Mouse (Mus musculus) cerebellum, adult (tissue): Measurements from ENCODE around the gene Tas2r131.
"Not testable (repeated sequence)": the region's sequence is repeated elsewhere in the genome, so short reads cannot be mapped to it uniquely, and the experiment has no call there.

Experiments
- ATAC-seq: cut with Nextera tagmentation; 2 replicates; pipeline ENCODE4 v1.9.2; 2017; ENCODE audit warnings: mild to moderate bottlenecking, moderate library complexity, mixed read lengths; ENCODE audit not compliant: insufficient number of reproducible peaks, low FRiP score, low TSS enrichment

The Tas2r131 gene

DNA sequence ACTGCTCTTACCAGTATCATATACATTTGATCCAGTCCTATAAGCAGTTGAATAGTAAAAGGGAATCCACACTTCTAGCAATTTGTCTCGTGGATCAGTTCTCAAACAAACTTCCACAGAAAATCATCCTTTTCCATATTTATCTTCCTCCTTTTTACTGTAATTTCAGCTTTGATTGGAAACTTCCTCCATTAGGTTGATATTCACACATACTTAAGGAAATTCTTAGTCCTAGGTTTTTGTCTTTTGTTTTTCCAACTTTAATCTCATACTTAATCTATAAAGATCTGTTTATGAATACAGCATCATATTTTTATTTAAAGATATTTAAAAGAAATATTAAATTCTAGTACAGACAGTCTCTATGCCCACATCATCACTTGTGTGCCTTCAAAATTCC lies at the start of gene Tas2r131:
Tas2r131 (minus strand) TSS at position 101 of the 400 bp plus-strand sequence.
- no peak for ATAC-seq

- no peak for ATAC-seq
Observed at GRCm38 (mm10) chr6:132980865-132981264, 23.1 kb upstream of the Tas2r131 start, which contains the start of gene Tas2r109. Tas2r109 (minus strand) TSS chr6:132980965.

- ATAC-seq, result no peak
Observed at GRCm38 (mm10) chr6:132950802-132951201, 6.9 kb downstream of the Tas2r131 start, which contains the start of gene Tas2r129. Tas2r129 (plus strand) TSS chr6:132951102.

GRCm38 (mm10) chr6:132941376-132941775 lies 16.3 kb downstream of the Tas2r131 start:
- not testable (repeated sequence) for ATAC-seq

DNA sequence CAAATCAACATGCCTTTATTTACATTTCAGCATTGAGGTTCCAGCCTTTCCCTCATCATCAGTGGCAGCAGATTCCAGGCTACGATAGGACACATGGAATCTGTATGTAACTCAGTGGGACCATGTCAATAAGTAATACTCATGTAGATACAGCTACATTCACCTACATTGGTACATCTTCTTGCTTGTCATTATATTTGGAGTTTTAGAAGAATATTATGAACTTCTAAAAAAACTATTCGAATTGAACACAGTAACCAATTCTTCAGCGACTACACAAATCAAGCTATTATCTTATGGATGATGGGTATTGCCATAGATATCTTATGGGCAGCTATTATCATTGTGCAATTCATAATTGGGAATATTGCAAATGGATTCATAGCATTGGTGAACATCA lies 48.4 kb downstream of the Tas2r131 start, which contains the start of gene Tas2r125:
Tas2r125 (plus strand) TSS at position 301 of the 400 bp plus-strand sequence.
- ATAC-seq, result no peak
